Mouse (Mus musculus): ENCODE data around the gene Zfp3. TPM values are rescaled to one million over a fixed set of nuclear protein-coding genes. Genes with fewer than 3 reads are reported as not detected.

Zfp3 gene
- polyA plus RNA-seq, 2 experiments, result 0.64 to 0.85 TPM

- H3K27ac ChIP-seq, result no peak overlapping the region
- H3K4me1 ChIP-seq (replicated peaks; ENCODE audit: control insufficient read depth in 2 of 2, insufficient read depth in 2 of 2, low read length in 1 of 2), result no peaks in the 10 kb centered on the region; a peak in 1 of 4 replicates
- TF ChIP-seq EP300 (IDR thresholded peaks at IDR 0.05; ENCODE audit: low read depth) (no peak), CTCF (IDR thresholded peaks at IDR 0.05; ENCODE audit: low read depth) (no peak)
- no peaks in the 10 kb centered on the region for H3K9me3 ChIP-seq (ENCODE audit: control insufficient read depth, low read length)
- H3K9ac ChIP-seq (replicated peaks), result no peak overlapping the region
- 58% methylated on average over 7 of the region's 7 CpGs for WGBS (ENCODE audit: insufficient replicate concordance)
- H3K36me3 ChIP-seq (replicated peaks; ENCODE audit: control insufficient read depth, insufficient read depth, low read depth), result no peaks in the 10 kb centered on the region
- H3K4me2 ChIP-seq (ENCODE audit: low read depth), result no peak overlapping the region
- H3K27me3 ChIP-seq (ENCODE audit: control insufficient read depth, insufficient read depth, low read length), result no peaks in the 10 kb centered on the region
- no peak for DNase-seq (ENCODE audit: low read depth in 3 of 3, low spot score in 3 of 3)
- H3K4me3 ChIP-seq (ENCODE audit: insufficient read depth in 1 of 2, low read depth in 2 of 2, low read length in 2 of 2), result no peak overlapping the region
- no peak for ATAC-seq (ENCODE audit: insufficient read depth)
These were observed 18.4 kb upstream of the Zfp3 start for GRCm38 (mm10) chr11:70745636-70746035.

- DNase-seq (ENCODE audit: low read depth in 3 of 3, low spot score in 3 of 3) (no peak), ATAC-seq (ENCODE audit: insufficient read depth) (no peak)
- Histone ChIP-seq H3K36me3 (replicated peaks; ENCODE audit: control insufficient read depth, insufficient read depth, low read depth) (no peaks in the 10 kb centered on the region), H3K9ac (replicated peaks) (no peak overlapping the region), H3K9me3 (ENCODE audit: control insufficient read depth, low read length) (no peaks in the 10 kb centered on the region), H3K27ac (no peak overlapping the region), H3K4me1 (replicated peaks; ENCODE audit: control insufficient read depth in 2 of 2, insufficient read depth in 2 of 2, low read length in 1 of 2) (0 out of 4 replicates have a peak, but pooled peaks cover 0 to 2% of the 10 kb centered on the region in 2 experiments), H3K4me3 (ENCODE audit: insufficient read depth in 1 of 2, low read depth in 2 of 2, low read length in 2 of 2) (no peak overlapping the region), H3K4me2 (ENCODE audit: low read depth) (no peak overlapping the region), H3K27me3 (ENCODE audit: control insufficient read depth, insufficient read depth, low read length) (no peaks in the 10 kb centered on the region)
- 67% methylated on average over 4 of the region's 4 CpGs for WGBS (ENCODE audit: insufficient replicate concordance)
- TF ChIP-seq EP300 (IDR thresholded peaks at IDR 0.05; ENCODE audit: low read depth) (no peak), CTCF (IDR thresholded peaks at IDR 0.05; ENCODE audit: low read depth) (no peak)
These were observed 16.0 kb upstream of the Zfp3 start for GRCm38 (mm10) chr11:70747876-70748545.

GRCm38 (mm10) chr11:70752337-70753017 is 11.5 kb upstream of the Zfp3 start:
- H3K4me2 ChIP-seq (ENCODE audit: low read depth), result no peak overlapping the region
- H3K36me3 ChIP-seq (replicated peaks; ENCODE audit: control insufficient read depth, insufficient read depth, low read depth), result no peaks in the 10 kb centered on the region
- 0 out of 4 replicates have a peak, but pooled peaks cover 0 to 2% of the 10 kb centered on the region in 2 experiments for H3K4me1 ChIP-seq (replicated peaks; ENCODE audit: control insufficient read depth in 2 of 2, insufficient read depth in 2 of 2, low read length in 1 of 2)
- 47% methylated on average over 4 of the region's 4 CpGs for WGBS (ENCODE audit: insufficient replicate concordance)
- no peak for DNase-seq (ENCODE audit: low read depth in 3 of 3, low spot score in 3 of 3)
- no peaks in the 10 kb centered on the region for H3K27me3 ChIP-seq (ENCODE audit: control insufficient read depth, insufficient read depth, low read length)
- ATAC-seq (ENCODE audit: insufficient read depth), result no peak
- H3K9ac ChIP-seq (replicated peaks), result no peak overlapping the region
- H3K27ac ChIP-seq, result no peak overlapping the region
- no peak for TF ChIP-seq CTCF (IDR thresholded peaks at IDR 0.05; ENCODE audit: low read depth)
- H3K9me3 ChIP-seq (ENCODE audit: control insufficient read depth, low read length), result no peaks in the 10 kb centered on the region
- H3K4me3 ChIP-seq (ENCODE audit: insufficient read depth in 1 of 2, low read depth in 2 of 2, low read length in 2 of 2), result no peak overlapping the region

GRCm38 (mm10) chr11:70753146-70753545 is 10.9 kb upstream of the Zfp3 start:
- H3K4me3 ChIP-seq (ENCODE audit: insufficient read depth in 1 of 2, low read depth in 2 of 2, low read length in 2 of 2), result no peak overlapping the region
- no peak overlapping the region for H3K27ac ChIP-seq
- H3K4me1 ChIP-seq (replicated peaks; ENCODE audit: control insufficient read depth in 2 of 2, insufficient read depth in 2 of 2, low read length in 1 of 2), result 0 out of 4 replicates have a peak, but pooled peaks cover 0 to 2% of the 10 kb centered on the region in 2 experiments
- no peak for TF ChIP-seq EP300 (IDR thresholded peaks at IDR 0.05; ENCODE audit: low read depth)
- TF ChIP-seq CTCF (IDR thresholded peaks at IDR 0.05; ENCODE audit: low read depth), result no peak
- no peaks in the 10 kb centered on the region for H3K36me3 ChIP-seq (replicated peaks; ENCODE audit: control insufficient read depth, insufficient read depth, low read depth)
- ATAC-seq (ENCODE audit: insufficient read depth), result no peak
- no peaks in the 10 kb centered on the region for H3K27me3 ChIP-seq (ENCODE audit: control insufficient read depth, insufficient read depth, low read length)
- H3K4me2 ChIP-seq (ENCODE audit: low read depth), result no peak overlapping the region
- H3K9ac ChIP-seq (replicated peaks), result no peak overlapping the region
- no peaks in the 10 kb centered on the region for H3K9me3 ChIP-seq (ENCODE audit: control insufficient read depth, low read length)
- 77% methylated on average over 10 of the region's 10 CpGs for WGBS (ENCODE audit: insufficient replicate concordance)
- no peak for DNase-seq (ENCODE audit: low read depth in 3 of 3, low spot score in 3 of 3)

DNA sequence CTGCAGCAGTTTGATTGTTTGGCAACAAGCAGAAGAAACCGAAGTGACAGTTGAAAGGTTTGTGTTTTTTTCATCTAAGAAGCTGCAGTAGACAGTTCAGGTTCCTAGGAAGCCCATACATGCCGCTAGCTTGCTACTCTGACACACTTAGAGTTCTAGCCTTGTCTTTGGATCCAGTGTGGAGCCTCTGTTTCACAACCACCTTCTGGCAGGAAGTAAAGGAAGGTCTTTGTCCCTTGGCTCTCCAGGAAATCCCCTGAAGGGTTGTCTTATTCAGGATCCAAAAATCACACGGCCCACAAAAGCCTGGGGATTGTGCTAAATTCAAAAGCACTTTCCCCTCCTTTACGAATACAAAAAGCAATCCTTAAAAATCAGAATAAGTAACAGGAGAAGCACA is 9.5 kb upstream of the Zfp3 start:
- ATAC-seq (ENCODE audit: insufficient read depth) (no peak), DNase-seq (ENCODE audit: low read depth in 3 of 3, low spot score in 3 of 3) (no peak)
- no peak overlapping the region for H3K27ac ChIP-seq
- no peaks in the 10 kb centered on the region for H3K9me3 ChIP-seq (ENCODE audit: control insufficient read depth, low read length)
- TF ChIP-seq EP300 (IDR thresholded peaks at IDR 0.05; ENCODE audit: low read depth) (no peak), CTCF (IDR thresholded peaks at IDR 0.05; ENCODE audit: low read depth) (no peak)
- no peak overlapping the region for H3K4me3 ChIP-seq (ENCODE audit: insufficient read depth in 1 of 2, low read depth in 2 of 2, low read length in 2 of 2)
- H3K9ac ChIP-seq (replicated peaks), result no peak overlapping the region
- no peaks in the 10 kb centered on the region for H3K36me3 ChIP-seq (replicated peaks; ENCODE audit: control insufficient read depth, insufficient read depth, low read depth)
- H3K4me2 ChIP-seq (ENCODE audit: low read depth), result no peak overlapping the region
- H3K4me1 ChIP-seq (replicated peaks; ENCODE audit: control insufficient read depth in 2 of 2, insufficient read depth in 2 of 2, low read length in 1 of 2), result 0 out of 4 replicates have a peak, but pooled peaks cover 0 to 2% of the 10 kb centered on the region in 2 experiments
- no peaks in the 10 kb centered on the region for H3K27me3 ChIP-seq (ENCODE audit: control insufficient read depth, insufficient read depth, low read length)
- 56% methylated on average over 4 of the region's 4 CpGs for WGBS (ENCODE audit: insufficient replicate concordance)

Data from liver, embryonic 14.5 days (tissue).